Mouse (Mus musculus) G1E (cell line): ENCODE results near the gene Nectin1. TPM values are rescaled to one million over a fixed set of nuclear protein-coding genes. Genes with fewer than 3 reads are reported as not detected.

Source experiments
- ATAC-seq: 2 replicates; pipeline ENCODE4 v1.8.0; 2016; ENCODE audit warnings: mild to moderate bottlenecking; ENCODE audit not compliant: insufficient number of reproducible peaks, poor library complexity, low FRiP score, severe bottlenecking; ENCODE audit errors: extremely low read depth
- DNase-seq: peaks from one replicate; pipeline ENCODE4 v3.0.0; 2012; ENCODE audit warnings: low spot score
- H3K27me3 ChIP-seq: 2 replicates; pipeline ENCODE4 v1.6.1; 2012; ENCODE audit warnings: mild to moderate bottlenecking, low read length, inconsistent platforms; ENCODE audit not compliant: insufficient read depth
- H3K36me3 ChIP-seq: replicated peaks from 2 replicates; pipeline ENCODE3; 2012; ENCODE audit warnings: mild to moderate bottlenecking, inconsistent platforms
- H3K4me1 ChIP-seq: 2 replicates; pipeline ENCODE4 v1.6.1; 2012; ENCODE audit warnings: low read depth, low read length, inconsistent platforms, mixed read lengths; ENCODE audit not compliant: insufficient read depth
- H3K4me3 ChIP-seq: 2 replicates; pipeline ENCODE4 v1.5.1; 2012; ENCODE audit warnings: low read depth, mild to moderate bottlenecking, inconsistent platforms, low read length, moderate library complexity, mixed read lengths
- H3K9me3 ChIP-seq: replicated peaks from 2 replicates; pipeline ENCODE4 v1.6.1; 2012; ENCODE audit warnings: inconsistent platforms
- CTCF ChIP-seq: IDR thresholded peaks from 2 replicates; pipeline ENCODE4 v1.5.1; 2012; ENCODE audit warnings: low read depth, low read length, inconsistent platforms, mixed read lengths
- GATA1 ChIP-seq: IDR thresholded peaks from 2 replicates; pipeline ENCODE4 v1.6.1; 2012; ENCODE audit warnings: borderline replicate concordance, low read length, inconsistent platforms, mixed read lengths
- GATA2 ChIP-seq: IDR thresholded peaks from 2 replicates; pipeline ENCODE4 v1.6.1; 2012; ENCODE audit warnings: low read depth, low read length, inconsistent platforms, borderline replicate concordance
- POLR2AphosphoS5 ChIP-seq: IDR thresholded peaks from 2 replicates; pipeline ENCODE4 v1.6.1; 2012; ENCODE audit warnings: low read depth, low read length, inconsistent platforms; ENCODE audit not compliant: insufficient replicate concordance
- TAL1 ChIP-seq: conservative IDR thresholded peaks from 2 replicates; pipeline ENCODE4 v1.6.1; 2012; ENCODE audit warnings: low read depth, low read length, inconsistent platforms, mixed read lengths
- polyA plus RNA-seq: library from polyadenylated mRNA; stranded (reverse); fragments of >175 nt; gene quantifications from 2 replicates; pipeline ENCODE4 v1.2.3, GENCODE M21; 2012
- total RNA-seq, 2 experiments: library from RNA; stranded (forward) in 1 of 2; stranded (reverse) in 1 of 2; fragments of 200-1000 nt in 1 of 2; fragments of >200 nt in 1 of 2; fragmentation: Nextera tagmentation in 1 of 2; gene quantifications; 2 replicates each; pipeline ENCODE4 v1.2.3; 2014 to 2017

Nectin1 gene
- total and polyA plus RNA-seq, 3 experiments, result 0.05 TPM; not detected in 2

DNA sequence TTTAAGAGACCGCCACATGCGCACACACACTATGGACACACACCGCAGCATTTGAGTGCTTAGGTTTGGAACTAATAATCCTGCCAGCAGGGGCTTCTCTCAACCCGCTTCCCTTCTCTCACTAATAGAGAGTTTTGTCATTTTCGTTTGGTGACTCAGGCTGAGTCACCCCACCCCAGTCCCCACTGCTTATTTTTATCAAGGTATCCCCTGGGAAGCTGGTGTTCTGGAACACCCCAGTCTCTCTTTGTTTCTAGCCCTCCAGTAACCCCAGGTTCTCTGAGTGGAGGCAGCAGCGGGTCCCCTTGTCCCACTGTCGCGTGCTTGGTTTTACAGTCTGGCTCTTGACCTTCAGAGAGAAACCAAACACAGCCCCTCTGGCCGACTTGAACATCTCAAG lies 48.9 kb downstream of the Nectin1 start:
- peaks cover 2% of the 10 kb centered on the region; the same call in 1 of the 2 replicates for H3K27me3 ChIP-seq
- peaks cover 52% of the 10 kb centered on the region for H3K9me3 ChIP-seq
- no peak for DNase-seq
- TF ChIP-seq GATA2 (no peak), GATA1 (no peak), POLR2AphosphoS5 (no peak), CTCF (no peak), TAL1 (no peak)
- ATAC-seq, result no peak
- no peaks in the 10 kb centered on the region for H3K4me1 ChIP-seq
- H3K4me3 ChIP-seq, result no peak overlapping the region
- no peaks in the 10 kb centered on the region for H3K36me3 ChIP-seq

DNA sequence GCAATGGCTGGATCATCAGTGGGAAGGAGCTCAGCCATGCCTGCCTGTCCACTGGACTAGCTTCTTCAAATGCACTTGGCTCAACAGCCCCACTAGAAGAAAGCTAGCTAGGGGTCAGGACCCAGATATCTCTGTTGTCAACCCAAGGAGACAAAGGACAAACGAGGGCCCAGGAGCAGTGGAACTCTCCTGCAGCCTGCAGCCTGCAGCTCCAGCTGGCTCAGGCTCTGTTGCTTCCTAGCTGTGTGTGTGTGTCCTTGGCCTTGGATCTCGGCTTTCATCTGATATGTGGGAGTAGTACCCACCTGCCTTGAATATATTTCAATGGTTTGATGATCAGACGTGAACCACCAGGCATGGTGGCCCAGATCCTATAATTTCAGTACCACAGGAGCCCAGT lies 49.6 kb downstream of the Nectin1 start:
- H3K9me3 ChIP-seq, result peaks cover 55% of the 10 kb centered on the region
- H3K27me3 ChIP-seq, result peaks cover 2% of the 10 kb centered on the region; the same call in 1 of the 2 replicates
- no peaks in the 10 kb centered on the region for H3K4me1 ChIP-seq
- TF ChIP-seq TAL1 (no peak), POLR2AphosphoS5 (no peak), GATA2 (no peak), CTCF (no peak), GATA1 (no peak)
- H3K4me3 ChIP-seq, result no peak overlapping the region
- DNase-seq (no peak), ATAC-seq (no peak)
- no peaks in the 10 kb centered on the region for H3K36me3 ChIP-seq

DNA sequence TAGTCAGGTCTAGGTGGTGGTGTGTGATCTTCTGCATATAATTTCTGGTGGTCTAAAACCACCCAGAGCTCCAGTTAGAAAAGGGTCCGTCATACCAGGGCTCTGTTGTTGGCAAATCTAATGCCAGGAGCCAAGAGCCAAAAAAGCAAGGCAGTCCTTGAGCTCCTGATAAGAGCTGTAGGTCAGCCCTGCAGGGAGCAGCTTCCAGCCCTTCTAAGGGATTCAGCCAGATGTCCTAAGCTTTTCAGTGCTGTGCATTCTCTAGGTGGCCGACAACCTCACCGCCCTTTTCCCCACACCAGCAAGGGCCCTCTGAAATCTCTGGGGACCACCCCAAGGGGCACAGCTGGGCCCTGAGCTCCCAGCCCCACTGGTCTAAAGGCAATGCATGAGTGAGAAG lies 52.2 kb downstream of the Nectin1 start:
- no peak for TF ChIP-seq GATA1
- no peak for TF ChIP-seq CTCF
- TF ChIP-seq POLR2AphosphoS5, result no peak
- ATAC-seq, result no peak
- no peak overlapping the region for H3K4me3 ChIP-seq

DNA sequence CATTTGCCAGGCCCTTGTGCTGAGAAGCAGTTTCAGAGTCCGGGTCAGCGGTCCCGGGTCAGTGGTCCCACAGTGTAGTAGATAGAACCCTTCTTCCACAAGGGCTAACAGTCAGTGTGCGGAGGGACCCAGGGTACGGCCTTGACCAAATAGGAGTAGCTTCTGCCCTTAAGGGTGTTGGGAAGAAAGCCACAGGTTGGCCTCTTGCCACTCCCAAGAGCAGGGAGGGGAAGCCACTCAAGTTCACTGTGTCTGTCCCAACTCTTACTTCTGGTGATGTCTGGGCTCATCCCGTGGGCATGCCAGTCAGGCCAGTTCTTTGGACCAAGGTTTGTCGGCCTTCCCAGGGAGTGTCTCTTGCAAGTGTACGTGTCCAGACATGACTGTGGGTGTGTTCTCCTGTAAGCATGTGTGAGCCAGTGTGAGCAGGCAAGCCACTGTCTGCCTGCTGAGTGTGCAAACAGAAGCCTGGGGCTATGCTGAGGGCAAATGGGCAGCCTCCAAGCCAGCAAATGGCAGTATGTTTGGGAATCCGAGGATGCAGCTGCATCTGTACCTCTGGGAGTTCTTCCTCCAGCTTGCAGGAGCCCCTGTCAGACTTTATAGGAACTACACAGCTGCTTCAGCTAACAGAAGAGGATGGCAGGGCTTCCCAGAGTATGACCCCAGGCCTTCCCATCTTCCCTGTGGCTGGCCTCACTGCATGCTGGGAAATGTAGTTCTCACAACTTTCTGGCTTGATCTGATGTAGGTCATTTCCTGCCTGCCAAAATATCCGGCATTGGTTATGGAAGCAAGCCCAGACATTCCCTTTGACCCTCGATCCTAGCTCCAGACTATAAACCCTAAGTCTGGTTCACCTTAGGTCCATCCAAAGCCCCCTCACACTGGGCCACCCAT lies 53.3 kb downstream of the Nectin1 start:
- H3K27me3 ChIP-seq, result no peaks in the 10 kb centered on the region; the same call in 1 of the 2 replicates
- no peak for DNase-seq

More for the DNA sequence above, 52.2 kb downstream of the Nectin1 start:
- peaks cover 2% of the 10 kb centered on the region; the same call in 1 of the 2 replicates for H3K27me3 ChIP-seq
- H3K36me3 ChIP-seq, result no peaks in the 10 kb centered on the region
- H3K4me1 ChIP-seq, result no peaks in the 10 kb centered on the region
- DNase-seq, result no peak
- peaks cover 45% of the 10 kb centered on the region for H3K9me3 ChIP-seq

DNA sequence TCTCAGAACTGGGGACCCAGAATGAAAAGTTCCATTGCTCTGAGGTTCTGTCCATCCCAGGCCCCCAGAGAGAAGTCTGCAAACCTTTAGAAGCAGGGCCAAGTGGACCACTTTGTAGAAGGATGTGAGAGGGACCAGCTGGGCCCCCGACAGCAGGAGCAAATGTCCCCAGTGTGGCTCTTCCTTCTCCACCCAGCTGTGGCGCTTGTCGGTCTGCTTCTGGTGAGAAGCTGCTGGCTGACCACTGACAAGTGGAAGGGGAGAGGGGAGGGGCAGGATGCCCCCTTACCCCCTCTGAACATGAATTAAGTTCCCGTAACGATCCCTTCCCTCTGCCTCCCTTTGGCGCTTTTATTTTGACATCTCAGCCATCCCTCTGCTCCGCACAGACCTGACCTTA lies 54.0 kb downstream of the Nectin1 start:
- Histone ChIP-seq H3K4me1 (no peaks in the 10 kb centered on the region), H3K27me3 (no peaks in the 10 kb centered on the region), H3K9me3 (peaks cover 38% of the 10 kb centered on the region), H3K36me3 (no peaks in the 10 kb centered on the region), H3K4me3 (no peak overlapping the region)
- DNase-seq (no peak), ATAC-seq (no peak)
- TF ChIP-seq TAL1 (no peak), GATA1 (no peak)

More for the DNA sequence above, 53.3 kb downstream of the Nectin1 start:
- no peaks in the 10 kb centered on the region for H3K4me1 ChIP-seq
- peaks cover 39% of the 10 kb centered on the region for H3K9me3 ChIP-seq
- TF ChIP-seq POLR2AphosphoS5, result no peak
- TF ChIP-seq TAL1, result no peak
- no peak for TF ChIP-seq CTCF
- no peak for TF ChIP-seq GATA2
- TF ChIP-seq GATA1, result no peak
- no peak overlapping the region for H3K4me3 ChIP-seq
- ATAC-seq, result no peak
- no peaks in the 10 kb centered on the region for H3K36me3 ChIP-seq

DNA sequence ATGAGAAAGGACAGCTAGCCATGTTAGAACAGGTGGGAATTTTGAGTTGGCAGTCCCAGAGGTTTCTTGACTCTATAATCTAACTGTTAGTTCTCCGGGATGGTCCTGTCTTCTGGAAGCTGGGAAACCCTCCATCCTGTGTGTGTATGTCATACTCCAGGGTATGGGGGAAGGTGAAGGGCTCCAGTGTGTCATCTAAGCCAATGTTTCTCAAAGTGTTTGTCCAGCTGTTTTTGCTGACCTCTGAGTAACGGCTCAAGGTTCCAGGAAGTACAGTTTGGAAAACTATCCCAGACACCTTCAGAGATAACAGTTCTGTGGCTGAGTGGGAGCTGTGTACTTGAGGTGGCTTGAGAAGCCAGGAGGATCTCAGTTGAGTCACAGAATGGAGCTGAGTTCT lies 56.7 kb downstream of the Nectin1 start:
- no peak for DNase-seq
- Histone ChIP-seq H3K36me3 (no peaks in the 10 kb centered on the region), H3K27me3 (no peaks in the 10 kb centered on the region; the same call in 1 of the 2 replicates), H3K4me1 (no peaks in the 10 kb centered on the region), H3K9me3 (peaks cover 41% of the 10 kb centered on the region), H3K4me3 (no peak overlapping the region)
- no peak for TF ChIP-seq GATA1
- no peak for TF ChIP-seq CTCF
- TF ChIP-seq POLR2AphosphoS5, result no peak
- no peak for TF ChIP-seq TAL1
- no peak for TF ChIP-seq GATA2
- ATAC-seq, result no peak

DNA sequence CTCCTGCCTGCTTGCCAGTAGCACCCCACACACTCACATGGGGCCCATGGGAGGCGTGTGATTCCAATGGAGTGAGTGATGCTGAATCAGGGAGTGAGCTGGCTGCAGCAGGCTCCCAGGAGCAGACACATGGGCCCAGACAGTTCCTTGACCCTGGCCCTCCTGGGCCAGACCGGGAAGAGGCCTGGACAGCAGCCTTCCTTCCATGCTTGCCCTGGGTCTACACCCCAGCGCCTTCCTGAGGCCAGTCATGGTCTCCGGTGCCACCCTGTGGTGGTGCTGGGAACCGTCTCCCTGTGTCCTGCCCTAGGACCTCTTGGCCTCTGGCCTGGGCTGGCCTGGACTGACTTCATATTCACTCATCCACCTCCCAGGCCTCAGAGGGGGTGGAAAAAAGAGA lies 58.1 kb downstream of the Nectin1 start:
- no peaks in the 10 kb centered on the region; the same call in 1 of the 2 replicates for H3K27me3 ChIP-seq
- peaks cover 50% of the 10 kb centered on the region for H3K9me3 ChIP-seq
- TF ChIP-seq GATA1 (no peak), CTCF (no peak), GATA2 (no peak), POLR2AphosphoS5 (no peak), TAL1 (no peak)
- H3K4me1 ChIP-seq, result no peaks in the 10 kb centered on the region
- H3K36me3 ChIP-seq, result no peaks in the 10 kb centered on the region
- DNase-seq (no peak), ATAC-seq (no peak)
- no peak overlapping the region for H3K4me3 ChIP-seq
